Mouse (Mus musculus): ENCODE measurements around the gene Gm10487. TPM values are rescaled to one million over a fixed set of nuclear protein-coding genes. Genes with fewer than 3 reads are reported as not detected.
"Not testable (repeated sequence)": the region's sequence is repeated elsewhere in the genome, so short reads cannot be mapped to it uniquely, and the experiment has no call there.

The Gm10487 gene
- polyA plus RNA-seq (2014; fragmentation: Nextera tagmentation; extraction: Ambion mirVana) = not detected in 2 replicates

DNA sequence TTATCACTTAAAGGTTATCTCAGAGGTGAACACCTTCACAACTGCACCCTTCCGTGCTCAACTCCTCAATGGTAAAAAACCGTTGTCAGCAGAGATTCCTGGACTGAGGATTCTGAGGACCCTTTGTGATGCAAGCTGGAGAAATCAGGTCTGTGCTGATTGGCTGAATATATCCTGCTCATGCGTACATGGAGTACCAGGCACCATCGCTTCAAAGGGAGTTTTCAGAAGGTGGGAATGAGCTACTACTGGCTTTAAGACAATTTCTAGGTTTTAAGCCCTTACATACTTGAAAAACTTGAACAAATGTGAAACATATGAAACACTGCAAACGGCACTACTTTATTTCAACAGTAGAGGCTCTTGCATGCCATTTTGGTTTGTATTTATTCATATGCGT lies at the start of gene Gm10487:
Gm10487 (minus strand) TSS at position 101 of the 400 bp plus-strand sequence.
- not testable (repeated sequence) for H3K4me3 ChIP-seq (ENCODE audit: low read depth, low read length); ATAC-seq (ENCODE audit: insufficient read depth); H3K4me2 ChIP-seq; H3K27ac ChIP-seq (ENCODE audit: low read depth); H3K27me3 ChIP-seq (ENCODE audit: insufficient read depth, low read length); H3K9me3 ChIP-seq (ENCODE audit: low read depth, low read length); H3K36me3 ChIP-seq (ENCODE audit: insufficient read depth); H3K4me1 ChIP-seq (ENCODE audit: insufficient read depth); DNase-seq; H3K9ac ChIP-seq
- WGBS = no CpG with 5 or more reads among the region's 6 CpGs

Data from lung, embryonic 14.5 days (tissue).